Mouse (Mus musculus): Measurements from ENCODE around the gene Susd1.

Gene Susd1

DNA sequence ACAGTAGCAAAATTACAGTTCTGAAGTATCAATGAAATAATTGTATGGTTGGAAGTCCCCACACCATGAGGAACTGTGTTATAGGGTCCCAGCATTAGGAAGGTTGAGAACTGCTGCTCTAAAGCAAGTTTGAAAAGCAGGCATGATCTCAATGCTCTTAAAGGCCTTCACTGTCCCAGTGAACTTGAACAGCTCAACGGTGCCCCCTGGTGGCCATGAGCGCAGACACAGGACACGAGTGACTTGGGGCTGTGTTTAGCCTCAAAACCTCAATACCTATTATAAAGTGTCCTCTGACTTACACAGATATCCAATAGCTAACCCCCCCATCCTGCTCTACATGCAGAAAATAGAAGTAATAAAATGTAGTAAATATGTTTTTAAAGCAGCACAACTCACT is 97.7 kb downstream of the Susd1 start:
- ATAC-seq (ENCODE audit: low TSS enrichment), result peak; percentile 93

DNA sequence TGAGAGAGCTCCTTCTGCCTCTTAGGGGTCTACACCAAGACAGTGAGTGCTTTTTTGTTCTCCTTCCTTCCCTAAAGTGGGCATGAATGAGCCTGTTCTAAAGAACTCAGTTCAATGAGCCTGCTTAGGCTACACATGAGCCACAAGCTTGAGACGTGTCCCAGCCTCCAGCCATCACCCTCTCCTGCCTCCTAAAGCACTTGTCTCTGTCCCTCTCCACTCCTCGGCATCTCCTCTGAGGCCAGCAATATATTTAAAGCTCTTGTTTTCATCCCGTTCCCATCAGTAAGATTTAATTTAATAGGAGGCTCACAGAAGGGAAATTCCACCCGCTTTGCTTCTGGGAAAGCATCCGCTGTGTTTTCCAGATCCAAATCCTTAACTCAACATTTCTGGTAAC is 98.4 kb downstream of the Susd1 start:
- ATAC-seq (ENCODE audit: low TSS enrichment), result no peak

DNA sequence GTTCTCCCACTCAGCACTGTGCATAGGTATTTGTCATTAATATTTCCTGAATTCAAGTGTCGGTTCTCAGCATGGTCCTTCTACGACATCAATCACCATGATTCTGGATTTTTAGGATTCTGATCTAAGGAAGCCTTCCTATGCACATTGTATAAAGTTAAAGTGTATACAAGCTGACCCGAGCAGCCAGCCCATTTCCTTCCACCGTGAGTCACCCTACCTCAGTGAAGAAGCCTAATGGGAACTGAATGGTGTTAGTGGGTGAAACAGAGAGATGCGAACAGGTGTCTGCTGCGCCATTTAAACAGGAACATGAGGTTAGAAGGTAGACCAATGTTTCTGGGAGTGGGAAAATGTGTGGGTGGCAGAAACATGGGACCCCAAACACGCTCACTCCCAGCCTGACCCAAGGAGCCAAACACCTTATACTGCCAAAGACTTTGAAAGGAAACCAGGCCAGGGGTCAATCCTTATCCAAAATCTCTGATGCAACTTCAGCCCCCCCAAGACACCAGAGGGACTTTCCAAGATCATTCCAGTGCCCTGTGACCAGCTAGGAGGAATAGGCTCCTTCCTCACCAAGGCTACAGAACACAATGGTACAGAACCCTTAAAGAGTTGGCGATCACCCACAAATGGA is 99.4 kb downstream of the Susd1 start:
- no peak for ATAC-seq (ENCODE audit: low TSS enrichment)

DNA sequence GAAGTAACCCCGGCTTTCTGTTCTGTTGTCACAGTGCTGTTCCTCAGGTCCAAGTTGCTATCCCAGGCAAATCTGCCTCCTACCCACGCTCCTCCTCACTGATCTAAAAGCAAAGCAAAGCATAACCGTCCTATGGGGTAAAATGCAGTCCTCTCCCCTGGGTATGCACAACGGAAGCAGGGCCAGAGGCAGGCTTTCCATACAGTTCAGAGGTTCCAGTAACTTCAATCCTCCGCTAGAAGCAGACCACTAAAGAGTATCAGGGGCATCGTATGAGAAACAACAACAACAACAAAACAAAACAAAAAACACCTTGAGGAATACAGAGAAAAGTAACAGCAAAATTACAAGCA is 100.9 kb downstream of the Susd1 start:
- ATAC-seq (ENCODE audit: low TSS enrichment), result no peak

DNA sequence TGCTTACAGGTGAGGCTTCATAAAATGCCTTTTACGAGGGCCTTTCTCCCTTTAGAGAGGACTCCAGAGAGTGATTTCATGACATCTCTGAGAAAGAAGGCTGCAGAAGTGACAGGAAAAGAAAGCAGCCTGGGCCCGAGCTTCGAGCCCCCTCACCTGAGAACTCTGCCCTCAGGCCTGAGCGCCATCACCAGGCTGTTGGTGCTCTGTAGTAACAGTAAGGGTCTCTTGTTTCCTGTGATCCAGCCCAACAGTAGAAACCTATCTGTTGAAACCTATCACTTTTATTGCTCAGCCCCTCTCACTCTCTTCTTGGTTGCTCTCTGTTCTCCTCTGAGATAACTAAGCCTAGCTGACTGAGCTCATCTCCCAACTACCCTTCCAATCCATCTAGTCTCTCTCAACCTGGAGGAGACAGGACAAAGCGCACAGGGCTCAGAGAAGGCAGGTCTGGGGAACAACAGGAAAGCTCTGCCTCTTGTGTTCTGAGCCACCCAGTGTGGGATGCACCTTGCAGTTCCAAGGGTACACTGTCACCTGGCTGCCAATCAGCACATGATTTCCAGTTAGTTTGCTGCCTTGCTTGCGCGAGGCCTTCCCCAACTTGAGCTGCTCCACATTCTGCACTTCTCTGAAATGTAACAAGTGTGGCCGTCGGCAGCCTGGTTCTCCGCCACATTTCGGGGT is 101.4 kb downstream of the Susd1 start:
- no peak for ATAC-seq (ENCODE audit: low TSS enrichment)

DNA sequence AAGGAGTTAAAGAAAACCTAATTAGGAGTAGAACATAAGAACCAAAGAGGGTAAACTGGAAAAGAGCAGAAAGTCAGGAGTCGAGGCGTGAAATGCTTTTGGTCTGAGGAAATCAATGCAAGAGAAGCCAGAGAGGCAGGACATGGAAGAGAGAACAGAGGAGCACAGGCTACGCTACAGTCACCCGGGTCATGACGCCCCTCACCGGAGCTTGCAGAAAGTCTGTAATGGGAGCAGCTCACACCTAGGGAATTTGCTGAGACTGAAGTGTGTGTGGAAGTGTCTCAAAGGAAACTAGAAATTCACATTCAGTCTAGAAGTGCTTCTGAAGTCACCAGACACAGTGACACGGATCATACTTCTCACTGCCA is 102.0 kb downstream of the Susd1 start:
- no peak; the same call in 1 of the 2 replicates for ATAC-seq (ENCODE audit: low TSS enrichment)

DNA sequence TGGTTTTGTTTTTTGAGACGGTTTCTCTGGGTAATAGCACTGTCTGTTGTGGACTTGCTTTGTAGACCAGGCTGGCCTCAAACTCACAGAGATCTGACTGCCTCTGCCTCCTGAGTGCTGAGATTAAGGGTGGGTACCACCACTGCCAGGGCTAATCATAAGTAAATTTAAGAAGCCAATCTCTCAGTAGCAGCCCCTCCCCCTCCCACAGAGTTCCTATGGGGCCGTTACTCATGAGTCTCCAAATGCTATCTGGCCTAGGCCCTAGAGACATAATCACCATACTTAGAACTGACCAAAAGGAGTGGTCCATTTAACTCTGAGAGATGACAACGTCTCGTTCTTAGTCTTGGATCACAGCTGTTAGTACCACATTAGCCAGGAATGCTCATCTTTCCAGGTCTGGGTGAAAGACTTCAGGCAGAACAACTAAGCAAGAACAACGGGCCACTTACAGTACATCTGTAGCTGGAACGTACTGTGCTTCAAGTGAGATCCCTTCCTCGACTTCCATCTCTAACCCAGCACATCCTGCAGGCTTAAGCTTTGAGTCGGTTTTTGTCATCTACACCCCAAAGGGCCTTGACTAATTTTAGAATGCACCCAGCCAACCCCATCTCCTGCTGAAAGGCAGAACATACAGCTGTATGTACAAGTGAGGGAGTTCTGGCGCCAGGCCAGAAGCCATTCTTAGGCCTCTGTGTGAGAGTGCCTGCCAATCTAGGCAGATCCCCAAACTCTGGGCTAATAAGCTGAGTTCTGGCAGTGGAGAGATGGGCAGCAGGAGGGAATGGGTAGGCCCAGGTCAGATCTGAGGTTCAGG is 102.6 kb downstream of the Susd1 start:
- peak; percentile 58; the same call in 1 of the 2 replicates for ATAC-seq (ENCODE audit: low TSS enrichment)

DNA sequence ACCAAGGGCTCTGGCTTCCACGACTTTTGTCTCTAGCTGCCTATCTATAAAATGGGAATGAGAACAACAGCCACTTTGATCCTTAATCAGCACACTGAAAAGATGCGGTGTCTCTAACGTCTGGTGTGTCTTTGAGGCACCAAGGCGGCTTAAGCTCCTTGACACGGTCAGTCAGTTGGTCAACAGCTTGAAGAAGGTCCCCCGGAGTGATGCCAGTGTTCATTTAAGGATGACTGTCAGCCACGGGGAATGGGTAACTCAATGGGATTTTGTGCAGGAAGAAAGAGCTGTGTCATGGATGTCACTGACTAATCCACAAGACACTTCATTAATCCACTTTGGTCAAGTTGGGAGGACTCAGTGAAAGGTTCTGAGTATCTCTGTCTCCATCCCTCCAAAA is 103.3 kb downstream of the Susd1 start:
- no peak for ATAC-seq (ENCODE audit: low TSS enrichment)

DNA sequence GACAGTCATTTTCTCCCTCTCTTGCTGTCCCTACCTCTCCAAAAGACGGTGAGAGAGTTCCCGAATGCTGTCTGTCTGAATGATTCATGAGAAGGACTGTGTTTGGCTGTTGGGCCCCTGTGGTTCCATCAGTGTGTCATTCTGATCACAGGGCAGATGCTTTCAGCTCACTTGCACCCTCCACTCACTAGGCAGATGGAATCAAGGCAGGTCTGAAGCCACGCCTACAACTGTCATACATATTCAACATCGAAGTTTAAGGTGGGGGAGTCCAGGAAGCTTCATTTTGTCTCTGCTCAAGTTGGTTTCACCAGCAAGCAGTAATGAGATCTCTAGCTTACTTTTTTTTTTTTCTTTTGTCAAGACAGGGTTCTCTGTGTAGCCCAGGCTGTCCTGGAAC is 104.2 kb downstream of the Susd1 start:
- no peak for ATAC-seq (ENCODE audit: low TSS enrichment)

DNA sequence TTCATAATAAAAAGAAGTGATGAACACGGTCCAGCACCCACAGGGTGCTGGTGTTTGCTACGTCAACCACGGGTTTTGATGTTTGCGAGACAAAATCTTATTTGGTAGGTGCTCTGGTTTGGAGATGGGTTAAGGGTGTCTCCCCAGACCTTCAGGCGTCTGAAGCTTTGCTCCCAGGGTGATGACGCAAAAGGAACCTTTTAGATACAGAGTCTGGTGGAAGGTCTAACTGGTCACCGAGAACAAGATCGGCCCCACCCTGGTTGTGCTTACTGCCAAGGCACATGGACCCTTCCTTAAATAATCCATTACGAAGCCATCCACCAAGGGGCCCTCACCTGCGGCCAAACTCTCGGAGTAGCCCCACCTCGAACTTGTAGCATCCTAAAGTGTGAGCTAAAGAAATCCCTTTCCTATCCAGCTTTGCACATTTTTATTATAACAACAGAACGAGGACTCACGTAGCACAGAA is 105.0 kb downstream of the Susd1 start:
- no peak for ATAC-seq (ENCODE audit: low TSS enrichment)

DNA sequence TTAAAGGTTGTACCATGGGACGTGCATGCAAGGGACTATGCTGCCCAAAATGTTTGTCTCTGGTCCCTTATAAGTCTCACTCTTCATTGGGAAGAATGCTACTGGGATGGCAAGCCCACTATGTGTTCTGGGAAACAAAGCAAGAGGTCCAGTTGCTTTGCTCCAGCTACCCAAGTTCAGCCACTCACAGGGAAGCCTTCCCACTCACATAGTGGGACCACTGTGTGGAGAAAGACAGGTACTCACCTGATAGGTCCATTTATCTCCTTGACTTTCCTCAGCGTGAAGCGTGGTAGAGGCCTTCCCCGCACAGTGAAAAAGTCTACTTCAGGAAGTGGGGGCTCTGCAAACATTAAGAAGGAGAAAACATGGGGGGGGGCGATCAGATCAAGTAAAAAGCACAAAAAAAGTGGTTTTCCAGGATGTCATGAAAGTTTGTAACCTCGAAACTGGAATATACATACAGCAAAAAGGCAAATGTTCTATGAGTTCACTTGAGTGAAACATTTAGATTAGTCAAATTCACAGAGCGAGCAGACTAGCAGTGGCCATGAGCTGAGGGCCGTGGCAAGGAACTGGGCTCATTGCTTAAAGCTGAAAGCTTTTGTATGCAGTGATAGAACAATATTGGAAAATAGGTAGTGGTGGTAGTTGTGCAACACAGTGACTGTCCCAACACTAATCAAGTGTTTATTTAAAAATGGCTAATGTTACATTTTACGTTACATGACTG is 105.6 kb downstream of the Susd1 start:
- no peak for ATAC-seq (ENCODE audit: low TSS enrichment)

DNA sequence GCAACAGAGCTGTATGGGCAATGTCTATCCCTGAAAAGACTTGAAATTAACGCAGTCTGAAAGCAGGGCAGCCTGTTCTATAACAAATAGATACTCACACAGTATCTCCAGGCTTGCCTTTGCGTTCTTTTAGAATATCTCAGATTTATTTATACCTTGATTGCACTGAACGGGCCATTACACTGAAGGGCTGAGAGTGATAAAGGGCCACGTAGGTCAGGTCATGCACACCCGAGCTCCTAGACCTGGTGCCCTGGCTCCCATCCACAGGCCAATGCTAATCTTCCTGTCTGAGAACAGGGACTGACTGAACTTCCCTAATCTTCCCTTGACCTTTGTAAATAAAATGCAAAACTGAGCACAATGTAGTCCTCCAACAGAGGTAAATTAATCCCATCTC is 106.3 kb downstream of the Susd1 start:
- ATAC-seq (ENCODE audit: low TSS enrichment), result no peak

DNA sequence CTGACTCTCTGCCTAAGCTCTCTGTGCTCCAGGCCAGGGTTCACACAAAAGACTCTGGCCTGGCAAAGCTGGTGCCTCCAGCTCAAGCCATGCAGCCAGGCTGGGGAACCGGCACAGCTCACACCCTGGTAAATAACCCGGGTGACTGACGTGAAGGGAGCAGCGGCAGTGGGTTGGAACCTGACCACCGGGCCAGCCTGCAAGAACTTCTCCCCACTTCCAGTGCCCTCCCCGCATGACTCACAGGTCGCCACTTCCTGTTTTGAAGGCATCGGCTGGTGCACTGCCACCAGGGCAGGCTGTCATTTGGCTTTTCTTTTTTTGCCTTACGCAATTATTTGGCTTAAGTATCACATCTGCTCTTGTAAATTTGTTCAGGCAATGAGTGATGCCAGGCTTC is 106.8 kb downstream of the Susd1 start:
- ATAC-seq (ENCODE audit: low TSS enrichment), result peak; percentile 25; the same call in 1 of the 2 replicates

DNA sequence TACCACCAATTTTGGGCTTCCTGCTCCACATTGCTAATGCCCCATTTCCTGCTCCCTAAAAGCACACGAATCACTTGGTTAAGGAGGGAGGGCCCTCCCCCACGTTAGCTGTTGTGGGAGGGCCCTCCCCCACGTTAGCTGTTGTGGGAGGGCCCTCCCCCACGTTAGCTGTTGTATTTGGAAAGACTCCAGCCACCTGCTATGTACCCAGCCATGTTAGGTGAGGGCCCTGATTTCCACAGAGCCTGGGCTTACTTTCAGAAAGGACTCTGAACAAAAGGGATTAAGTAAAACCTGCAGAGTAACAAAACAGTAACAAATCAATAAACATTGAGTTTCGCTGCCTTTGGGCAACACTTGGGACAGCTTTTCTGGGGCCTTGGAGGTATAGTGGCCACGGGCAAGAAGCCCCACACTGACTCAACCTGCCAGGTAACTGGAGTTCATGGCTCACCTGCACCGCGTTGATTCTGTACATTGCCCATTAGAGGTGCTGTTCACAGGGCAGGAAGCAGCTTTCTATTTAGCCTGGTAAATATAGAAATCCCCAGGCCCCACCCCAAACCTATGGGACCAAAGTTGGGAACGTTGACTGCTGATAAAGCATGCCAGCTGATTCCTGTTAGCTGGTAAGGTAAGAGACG is 107.3 kb downstream of the Susd1 start:
- no peak for ATAC-seq (ENCODE audit: low TSS enrichment)

DNA sequence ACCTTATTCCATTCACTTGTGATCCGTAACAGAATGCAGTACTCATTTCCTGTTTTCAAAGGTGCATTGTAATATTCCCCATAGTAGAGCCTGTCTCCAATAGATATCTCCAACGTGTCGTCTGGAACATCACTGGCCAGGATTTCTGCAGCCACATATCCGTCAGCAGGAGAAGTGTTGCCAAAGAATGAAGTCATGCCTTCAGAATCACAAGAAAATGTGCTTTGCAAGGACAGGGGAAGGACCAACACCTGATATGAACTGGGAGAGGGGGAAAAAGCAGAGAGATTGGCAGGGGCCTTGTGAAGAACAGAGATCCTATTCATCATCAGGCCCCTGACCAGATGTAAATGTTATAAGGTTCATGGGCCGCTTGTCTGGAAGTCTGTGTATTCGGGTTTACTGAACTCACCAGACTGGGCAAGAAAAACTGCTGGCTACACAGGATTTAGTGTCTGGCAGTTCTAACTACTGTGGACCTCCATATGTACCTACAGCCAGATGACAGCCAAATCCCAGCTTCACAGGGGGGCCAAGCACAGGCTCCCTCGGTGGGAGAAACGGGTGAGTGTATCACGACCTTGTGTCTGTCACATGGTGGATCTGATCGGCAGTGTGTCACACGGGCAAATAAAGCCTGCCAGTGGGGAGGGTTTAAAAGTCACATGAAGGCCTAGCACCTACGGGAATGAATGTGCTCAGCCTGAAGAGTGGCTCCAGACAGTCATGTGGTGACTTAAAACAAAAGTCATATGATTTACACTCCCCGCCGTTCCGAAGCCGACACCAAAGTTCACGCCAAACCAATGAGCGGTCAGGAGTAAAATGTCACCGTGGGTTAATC is 108.8 kb downstream of the Susd1 start:
- no peak for ATAC-seq (ENCODE audit: low TSS enrichment)

DNA sequence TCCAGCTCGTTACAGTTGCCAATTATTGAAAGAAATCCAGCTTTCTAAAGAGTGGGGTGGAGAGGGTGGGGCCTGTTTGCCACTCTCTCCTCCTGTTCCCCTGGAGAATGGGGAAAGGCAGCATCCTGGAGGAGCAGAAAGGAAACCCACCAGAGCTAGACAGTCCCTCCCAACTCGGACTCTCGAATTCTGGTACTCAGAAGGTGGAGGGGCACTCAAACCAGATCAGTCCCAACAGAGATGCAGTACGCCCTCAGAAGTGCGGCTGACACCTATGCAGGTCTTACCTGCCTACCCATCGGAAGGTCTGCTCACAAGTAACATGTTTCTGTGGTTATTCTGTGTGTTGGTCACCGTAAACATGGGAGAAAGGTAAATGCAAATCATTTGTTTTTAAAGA is 109.6 kb downstream of the Susd1 start:
- ATAC-seq (ENCODE audit: low TSS enrichment), result no peak

DNA sequence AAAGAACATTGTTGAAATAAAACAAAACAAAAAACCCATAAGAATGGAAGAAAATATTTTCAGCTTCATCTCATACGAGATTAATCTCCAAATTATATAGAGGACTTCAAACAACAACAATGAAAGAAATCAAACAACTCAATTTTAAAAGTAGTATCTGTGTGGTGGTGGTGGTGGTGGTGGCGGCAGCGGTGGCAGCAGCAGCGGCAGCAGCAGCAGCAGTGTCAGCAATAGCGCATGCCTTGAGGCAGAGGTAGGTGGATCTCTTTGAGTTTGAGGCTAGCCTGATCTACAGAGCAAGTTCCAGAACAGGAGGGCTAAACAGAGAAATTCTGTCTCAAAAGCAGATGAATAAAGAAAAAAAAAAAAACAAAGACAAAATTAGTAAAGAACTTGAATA is 110.4 kb downstream of the Susd1 start:
- ATAC-seq (ENCODE audit: low TSS enrichment), result no peak

DNA sequence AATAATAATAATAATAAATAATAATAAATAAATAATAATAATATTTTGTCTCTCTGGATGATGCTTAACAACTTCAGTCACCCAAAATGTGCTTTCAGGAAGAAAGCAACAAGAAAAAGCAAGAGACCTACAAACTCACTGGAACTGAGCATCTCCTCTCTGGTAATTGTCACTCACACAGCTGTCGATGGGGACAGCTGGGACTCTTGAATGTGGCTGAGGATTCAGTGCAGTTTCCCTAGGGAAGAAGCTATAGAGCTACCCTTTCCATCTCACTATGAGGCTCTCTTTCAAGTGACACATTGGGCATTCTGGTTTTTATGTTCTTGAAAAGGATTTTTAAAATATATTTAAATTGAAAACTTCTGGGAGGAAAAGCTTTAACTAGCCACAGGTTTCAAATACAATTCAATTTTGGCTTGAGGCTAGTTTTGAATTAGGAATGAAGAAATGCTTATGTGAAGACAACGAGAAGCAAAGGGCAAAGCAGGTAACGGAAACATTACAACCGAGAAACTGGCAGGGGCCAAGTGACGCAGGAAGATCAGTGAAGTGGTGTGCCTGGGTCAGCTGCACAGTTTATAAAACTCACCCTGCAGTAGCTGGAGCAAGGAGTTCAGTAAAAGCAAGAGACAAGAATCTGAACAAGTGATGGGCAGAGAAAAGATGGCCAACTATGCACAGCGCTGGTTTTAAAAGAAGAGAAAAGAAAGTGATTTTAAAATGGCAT is 112.2 kb downstream of the Susd1 start:
- no peak for ATAC-seq (ENCODE audit: low TSS enrichment)

DNA sequence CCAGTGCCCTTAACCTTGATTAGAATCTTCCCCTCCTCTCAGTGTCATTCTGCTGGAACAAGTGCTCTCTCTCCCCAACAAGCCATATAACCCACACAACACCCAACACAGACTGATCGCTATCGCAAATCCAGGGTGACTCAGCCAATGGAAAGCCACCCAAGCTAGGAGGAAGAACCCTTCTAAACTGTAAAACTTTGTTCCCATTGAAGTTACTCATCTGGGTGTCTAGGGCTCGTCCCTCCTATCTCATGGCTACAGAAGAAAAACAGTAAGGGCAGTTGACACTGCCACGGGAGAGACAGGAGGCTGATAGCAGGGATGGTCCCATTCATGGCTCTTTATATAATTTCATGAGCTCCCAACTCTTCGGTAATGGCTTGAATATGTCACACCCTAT is 114.1 kb downstream of the Susd1 start:
- ATAC-seq (ENCODE audit: low TSS enrichment), result no peak

DNA sequence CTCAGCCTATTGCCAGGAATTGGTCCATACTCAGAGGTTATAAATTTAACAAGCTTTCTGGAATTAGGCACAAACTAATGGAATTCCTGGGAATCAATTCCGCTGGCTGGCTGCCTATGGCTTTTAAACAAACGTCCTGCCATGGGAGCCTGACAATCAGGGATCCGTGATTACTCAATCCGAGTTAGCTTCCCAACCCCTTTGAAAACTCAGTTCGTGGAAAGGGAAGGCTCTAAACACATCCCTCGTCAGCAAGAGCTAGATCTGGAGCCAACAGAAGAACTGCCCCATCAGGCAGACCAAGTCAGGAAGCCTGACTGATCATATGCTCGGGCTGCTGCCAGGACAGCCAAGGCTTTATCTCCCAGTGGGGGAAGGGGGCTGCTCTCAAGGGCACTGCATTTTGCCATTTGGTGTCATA is 115.2 kb downstream of the Susd1 start:
- ATAC-seq (ENCODE audit: low TSS enrichment), result no peak
